Mouse (Mus musculus) neutrophil, adult 59 days (primary cell): ENCODE results near the gene Mcm5. TPM values are rescaled to one million over a fixed set of nuclear protein-coding genes. Genes with fewer than 3 reads are reported as not detected.

Experiments
- total RNA-seq, 2 experiments: library from RNA; stranded (reverse); gene quantifications; 1 replicate in 1 of 2; 2 replicates in 1 of 2; pipeline ENCODE4 v1.2.4; 2023

Mcm5 gene
- 100 to 1,000 TPM; 108 to 116 TPM for total RNA-seq

DNA sequence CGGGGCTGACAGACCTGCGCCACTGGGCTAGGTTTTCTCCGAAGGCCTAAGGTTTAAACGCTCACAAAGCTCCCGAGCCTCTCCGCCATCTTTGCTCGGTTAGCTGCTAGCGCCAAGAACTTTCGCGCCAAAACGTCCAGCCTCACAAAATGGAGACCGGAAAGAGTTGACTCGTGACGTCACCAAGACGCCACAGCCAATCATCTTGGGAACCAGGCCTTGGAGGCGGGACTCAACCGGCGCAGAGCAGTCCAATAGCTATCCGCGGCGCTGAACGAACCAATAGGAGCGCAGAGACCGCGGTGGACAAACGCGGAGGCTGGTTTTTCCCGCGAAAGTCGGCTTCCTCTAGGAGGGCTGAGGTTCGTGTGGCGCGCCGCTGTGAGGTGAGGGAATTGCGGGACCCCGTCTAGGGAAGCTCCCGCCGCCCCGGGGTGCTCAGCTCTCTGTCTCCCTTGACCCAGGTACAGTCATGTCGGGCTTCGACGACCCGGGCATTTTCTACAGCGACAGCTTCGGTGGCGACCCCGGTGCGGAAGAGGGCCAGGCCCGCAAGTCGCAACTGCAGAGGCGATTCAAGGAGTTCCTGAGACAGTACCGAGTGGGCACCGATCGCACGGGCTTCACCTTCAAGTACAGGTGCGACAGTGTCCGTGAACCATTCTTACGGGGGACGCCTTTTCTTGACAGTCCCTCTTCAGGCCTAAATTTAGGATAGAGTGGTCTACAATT is at the start of gene Mcm5:
TSS of gene Mcm5 (plus strand) at position 334 of the 732 bp plus-strand sequence.

GRCm38 (mm10) chr8:75093399-75094156 is 15.8 kb upstream of the Mcm5 start, which contains the start of gene Hmox1:
Gene Hmox1 (plus strand): TSS chr8:75093621.

Other genes with a start within 250 kb of the Mcm5 start
- not detected for gene Isx, start 236.4 kb upstream of the Mcm5 start, total RNA-seq
- gene Hmgxb4, start 116.2 kb upstream of the Mcm5 start, total RNA-seq: 10 to 100 TPM; 28.0 to 29.1 TPM
- gene Tom1, start 75.9 kb upstream of the Mcm5 start, total RNA-seq: 10 to 100 TPM; 62.6 to 66.1 TPM
- 10 to 100 TPM; 53.1 to 56.0 TPM for gene Hmox1, start 15.9 kb upstream of the Mcm5 start, total RNA-seq
- gene Rasd2, start 104.4 kb downstream of the Mcm5 start, total RNA-seq: not detected